Mouse (Mus musculus) stomach, embryonic 14.5 days (tissue): ENCODE results near the gene Alox12e. TPM values are rescaled to one million over a fixed set of nuclear protein-coding genes. Genes with fewer than 3 reads are reported as not detected.

Experiments used
- ATAC-seq: fragments of 200-750 bp; cut with Nextera tagmentation; 2 replicates; pipeline ENCODE4 v1.8.0; 2017; ENCODE audit warnings: low read depth, moderate TSS enrichment; ENCODE audit not compliant: insufficient number of reproducible peaks, insufficient read depth, low FRiP score
- H3K27ac ChIP-seq: fragments of 300-500 bp; sonication (generic); 2 replicates; pipeline ENCODE4 v1.5.1; 2014; ENCODE audit warnings: mild to moderate bottlenecking, low read length, moderate library complexity, mixed read lengths
- H3K27me3 ChIP-seq: fragments of 300-500 bp; sonication (generic); 2 replicates; pipeline ENCODE4 v1.6.1; 2014; ENCODE audit warnings: low read length, control low read depth, mixed read lengths; ENCODE audit not compliant: control insufficient read depth, insufficient read depth
- H3K36me3 ChIP-seq: fragments of 300-500 bp; sonication (generic); 2 replicates; pipeline ENCODE4 v1.6.1; 2014; ENCODE audit warnings: mild to moderate bottlenecking, control low read depth, low read length, moderate library complexity, mixed read lengths; ENCODE audit not compliant: control insufficient read depth, insufficient read depth
- H3K4me1 ChIP-seq: fragments of 300-500 bp; sonication (generic); 2 replicates; pipeline ENCODE4 v1.6.1; 2014; ENCODE audit warnings: low read length, control low read depth, mixed read lengths; ENCODE audit not compliant: control insufficient read depth, insufficient read depth
- H3K4me2 ChIP-seq: fragments of 300-500 bp; sonication (generic); replicated peaks from 2 replicates; pipeline ENCODE4 v1.6.1; 2014; ENCODE audit warnings: low read depth, low read length, control low read depth
- H3K4me3 ChIP-seq: fragments of 300-500 bp; sonication (generic); 2 replicates; pipeline ENCODE4 v1.5.1; 2014; ENCODE audit warnings: low read depth, low read length, control low read depth
- H3K9ac ChIP-seq: fragments of 300-500 bp; sonication (generic); replicated peaks from 2 replicates; pipeline ENCODE4 v1.6.1; 2014; ENCODE audit warnings: low read depth, mild to moderate bottlenecking, control low read depth, low read length, moderate library complexity, mixed read lengths
- H3K9me3 ChIP-seq: fragments of 300-500 bp; sonication (generic); 2 replicates; pipeline ENCODE4 v1.6.1; 2016; ENCODE audit warnings: low read depth, low read length, control low read depth; ENCODE audit not compliant: control insufficient read depth
- WGBS: fragments of 180-500 bp; shearing (Covaris S2); extraction: QIAGEN DNeasy Blood & Tissue Kit; methylation state at CpG from one replicate; pipeline ENCODE4 v1.1.7; 2014; 5-methylcytosine and 5-hydroxymethylcytosine counted together
- polyA plus RNA-seq: library from polyadenylated mRNA; unstranded; fragments of >200 nt; fragmentation: Nextera tagmentation; extraction: Ambion mirVana; gene quantifications from 2 replicates; pipeline ENCODE4 v1.2.1, GENCODE M21; 2014

Gene Alox12e
- polyA plus RNA-seq, 1 experiment from 2014 or later = not detected

DNA sequence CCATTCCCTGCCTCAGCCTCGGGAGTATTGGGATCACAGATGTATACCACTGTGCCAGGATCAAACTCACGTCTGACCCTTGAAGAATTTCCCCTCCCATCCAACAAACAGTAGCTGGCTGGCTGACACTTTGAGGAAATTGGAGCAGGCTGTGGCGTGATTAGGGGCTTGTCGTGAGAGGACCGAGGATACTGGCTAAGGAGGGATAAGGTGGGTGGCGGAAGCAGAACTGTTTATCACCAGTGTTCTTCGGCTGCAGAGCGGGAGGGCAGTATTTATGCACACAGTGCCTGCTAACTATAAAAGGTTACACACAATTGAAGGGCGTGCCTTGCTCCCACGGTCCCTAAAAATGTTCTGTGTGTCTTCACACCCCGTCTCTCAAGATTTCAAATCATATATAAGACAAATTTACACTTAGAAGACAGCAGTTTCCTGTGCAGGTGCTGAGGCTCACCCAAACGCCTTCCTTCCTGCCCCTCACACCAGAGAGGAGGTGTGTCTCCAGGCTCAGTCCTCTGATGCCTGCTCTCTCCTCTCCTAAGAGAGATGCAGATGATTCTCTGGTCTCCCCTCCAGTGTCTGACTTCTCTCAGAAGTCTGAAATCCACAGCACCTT is 24.5 kb downstream of the Alox12e start:
- no peak for ATAC-seq
- no peaks in the 10 kb centered on the region for H3K27me3 ChIP-seq
- no peak overlapping the region for H3K27ac ChIP-seq
- H3K36me3 ChIP-seq = no peaks in the 10 kb centered on the region
- WGBS = 28% methylated on average over 12 of the region's 12 CpGs
- H3K4me3 ChIP-seq = no peak overlapping the region
- H3K4me1 ChIP-seq = no peaks in the 10 kb centered on the region
- no peak overlapping the region for H3K9ac ChIP-seq
- H3K4me2 ChIP-seq = no peak overlapping the region
- H3K9me3 ChIP-seq = no peaks in the 10 kb centered on the region

DNA sequence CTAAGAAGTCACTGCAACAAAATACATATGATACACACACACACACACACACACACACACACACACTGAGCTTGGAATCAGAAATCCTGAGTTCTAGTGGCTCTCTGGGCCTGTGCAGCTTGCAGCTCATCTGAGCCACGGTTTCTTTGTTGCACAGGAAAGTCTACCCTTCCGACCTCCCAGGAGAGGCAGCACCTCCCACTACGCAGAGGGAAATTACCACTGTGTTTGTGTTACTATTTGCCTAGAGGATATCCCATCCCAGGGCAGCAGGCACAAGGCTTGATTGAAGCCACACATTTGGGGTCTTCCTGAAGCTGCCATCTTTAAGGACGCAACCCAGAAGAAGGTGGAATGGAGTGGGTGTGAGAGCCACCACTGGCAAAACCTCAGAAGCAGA is 25.0 kb downstream of the Alox12e start:
- Histone ChIP-seq H3K36me3 (no peaks in the 10 kb centered on the region), H3K4me1 (no peaks in the 10 kb centered on the region), H3K9me3 (no peaks in the 10 kb centered on the region), H3K9ac (no peak overlapping the region), H3K27me3 (no peaks in the 10 kb centered on the region), H3K4me3 (no peak overlapping the region), H3K4me2 (no peak overlapping the region), H3K27ac (no peak overlapping the region)
- WGBS = 39% methylated on average over 4 of the region's 4 CpGs
- ATAC-seq = no peak

DNA sequence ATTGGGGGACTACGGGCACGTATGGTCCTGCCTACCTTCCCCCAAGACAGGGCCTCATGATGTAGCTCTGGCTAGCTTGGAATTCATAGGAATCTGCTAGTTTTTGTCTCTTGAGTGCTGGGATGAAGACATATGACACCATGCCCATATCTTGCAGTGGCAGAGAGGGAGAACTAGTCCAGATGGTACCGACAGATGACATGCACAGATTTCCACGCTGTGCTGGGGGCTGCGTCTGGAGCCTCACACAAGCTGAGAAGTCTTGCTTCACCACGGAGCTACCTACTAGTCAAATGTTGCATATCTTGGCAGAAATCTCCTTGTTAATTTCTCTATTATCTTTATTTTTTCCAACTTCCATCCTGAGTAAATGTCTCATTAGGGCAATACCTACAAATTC is 28.5 kb downstream of the Alox12e start:
- no peak for ATAC-seq
- Histone ChIP-seq H3K36me3 (no peaks in the 10 kb centered on the region), H3K4me2 (no peak overlapping the region), H3K27me3 (no peaks in the 10 kb centered on the region), H3K9me3 (no peaks in the 10 kb centered on the region), H3K4me1 (no peaks in the 10 kb centered on the region), H3K4me3 (no peak overlapping the region), H3K9ac (no peak overlapping the region), H3K27ac (no peak overlapping the region)
- WGBS = 90% methylated on average over 6 of the region's 6 CpGs

DNA sequence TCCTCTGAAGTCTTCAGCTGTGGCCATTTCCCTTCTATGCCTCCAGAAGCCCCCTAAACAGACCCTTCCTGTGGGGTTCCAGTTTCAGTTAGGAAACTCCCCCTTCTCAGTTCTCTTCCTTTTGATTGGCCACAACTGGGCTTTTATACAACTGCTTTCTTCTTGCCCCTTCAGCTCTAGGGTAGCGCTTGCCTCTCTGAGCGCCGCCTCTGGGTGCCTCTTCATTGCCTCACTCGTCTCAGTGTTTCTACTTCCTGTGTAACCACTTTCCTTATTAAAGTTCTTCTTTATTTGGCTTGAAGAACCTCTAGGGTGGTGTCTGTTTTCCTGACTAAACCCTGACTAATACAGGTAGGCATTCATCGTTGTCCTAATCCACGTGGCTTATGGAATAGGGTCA is 31.2 kb downstream of the Alox12e start:
- ATAC-seq = no peak

DNA sequence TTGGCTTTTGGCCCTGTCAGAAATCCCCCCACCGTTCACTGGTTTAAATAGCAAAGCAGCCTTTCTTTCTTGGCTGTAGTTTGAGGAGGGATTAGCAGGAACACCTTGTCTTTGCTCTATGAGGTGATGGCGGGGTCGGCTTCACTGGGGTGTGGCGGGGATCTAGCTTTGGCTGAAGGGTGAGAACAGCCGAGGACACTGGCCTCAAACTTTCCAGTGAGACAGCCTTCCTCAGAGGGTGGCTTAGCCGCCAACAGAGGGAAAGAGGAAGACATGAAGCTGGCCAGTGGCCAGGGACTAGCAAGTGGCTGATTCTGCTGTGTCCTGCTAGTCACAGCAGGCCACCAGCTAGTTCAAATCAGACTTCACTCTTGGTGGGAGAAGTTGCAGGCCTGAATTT is 33.2 kb downstream of the Alox12e start:
- WGBS = 25% methylated on average over 6 of the region's 6 CpGs
- Histone ChIP-seq H3K9me3 (no peaks in the 10 kb centered on the region), H3K4me2 (no peak overlapping the region), H3K27ac (peak overlapping the region; percentile 35), H3K27me3 (no peaks in the 10 kb centered on the region), H3K36me3 (no peaks in the 10 kb centered on the region), H3K4me1 (peaks cover 5% of the 10 kb centered on the region; the same call in 1 of the 2 replicates), H3K4me3 (no peak overlapping the region), H3K9ac (no peak overlapping the region)
- 0 out of 2 replicates have a peak, but pooled peaks have one; percentile 28 for ATAC-seq

More for the DNA sequence above, 31.2 kb downstream of the Alox12e start:
- Histone ChIP-seq H3K9ac (no peak overlapping the region), H3K27me3 (no peaks in the 10 kb centered on the region), H3K36me3 (no peaks in the 10 kb centered on the region), H3K27ac (no peak overlapping the region), H3K4me2 (no peak overlapping the region), H3K4me3 (no peak overlapping the region), H3K4me1 (no peaks in the 10 kb centered on the region), H3K9me3 (no peaks in the 10 kb centered on the region)
- WGBS = 87% methylated on average over 6 of the region's 6 CpGs

DNA sequence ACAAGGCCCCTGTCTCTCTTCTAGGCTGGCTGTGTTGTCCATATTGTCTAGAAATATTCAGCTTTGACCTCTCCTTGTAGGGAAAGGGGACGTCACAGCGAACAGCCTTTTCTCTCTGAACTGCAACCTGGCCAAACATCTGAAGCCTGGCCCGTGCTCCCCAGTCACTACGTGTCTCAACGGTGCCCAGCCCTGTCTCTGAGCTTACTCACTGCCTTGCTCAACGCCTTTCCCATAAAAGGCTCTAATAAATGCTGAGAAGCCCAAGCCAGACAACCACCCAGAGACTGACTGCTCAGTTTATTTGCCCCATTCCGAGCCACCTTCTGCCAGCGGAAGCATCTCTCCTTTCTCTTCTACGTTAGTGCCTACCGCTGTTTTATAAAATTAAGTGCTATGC is 34.3 kb downstream of the Alox12e start:
- Histone ChIP-seq H3K4me2 (no peak overlapping the region), H3K27ac (0 out of 2 replicates have a peak overlapping the region, but pooled peaks have one; percentile 23), H3K4me1 (peaks cover 8% of the 10 kb centered on the region; the same call in 1 of the 2 replicates), H3K9ac (no peak overlapping the region), H3K9me3 (no peaks in the 10 kb centered on the region), H3K4me3 (no peak overlapping the region), H3K36me3 (no peaks in the 10 kb centered on the region), H3K27me3 (no peaks in the 10 kb centered on the region)
- 74% methylated on average over 10 of the region's 10 CpGs for WGBS
- no peak for ATAC-seq

DNA sequence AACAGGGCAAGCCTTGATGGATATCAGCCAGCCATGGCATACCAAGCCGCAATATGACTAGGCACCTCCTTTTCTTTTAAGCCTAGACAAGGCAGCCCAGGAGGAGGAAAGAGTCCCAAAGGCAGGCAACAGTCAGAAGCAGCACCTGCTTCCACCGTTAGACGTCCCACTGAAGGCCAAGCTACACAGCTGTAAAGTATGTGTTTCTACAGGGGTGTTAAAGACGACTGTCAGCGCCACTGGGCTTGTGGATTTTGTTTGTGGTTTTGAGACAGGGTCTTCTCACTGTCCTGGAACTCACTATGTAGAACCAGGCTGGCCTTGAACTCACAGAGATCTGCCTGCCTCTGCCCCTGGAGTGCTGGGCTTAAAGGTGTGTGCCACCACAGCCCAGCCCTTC is 36.7 kb downstream of the Alox12e start:
- H3K4me3 ChIP-seq = no peak overlapping the region
- H3K4me2 ChIP-seq = no peak overlapping the region
- no peaks in the 10 kb centered on the region for H3K27me3 ChIP-seq
- no peak for ATAC-seq
- no peaks in the 10 kb centered on the region for H3K36me3 ChIP-seq
- no peaks in the 10 kb centered on the region for H3K9me3 ChIP-seq
- no peak overlapping the region for H3K9ac ChIP-seq
- no peak overlapping the region for H3K27ac ChIP-seq
- peaks cover 8% of the 10 kb centered on the region; the same call in 1 of the 2 replicates for H3K4me1 ChIP-seq
- 73% methylated on average over 5 of the region's 5 CpGs for WGBS

DNA sequence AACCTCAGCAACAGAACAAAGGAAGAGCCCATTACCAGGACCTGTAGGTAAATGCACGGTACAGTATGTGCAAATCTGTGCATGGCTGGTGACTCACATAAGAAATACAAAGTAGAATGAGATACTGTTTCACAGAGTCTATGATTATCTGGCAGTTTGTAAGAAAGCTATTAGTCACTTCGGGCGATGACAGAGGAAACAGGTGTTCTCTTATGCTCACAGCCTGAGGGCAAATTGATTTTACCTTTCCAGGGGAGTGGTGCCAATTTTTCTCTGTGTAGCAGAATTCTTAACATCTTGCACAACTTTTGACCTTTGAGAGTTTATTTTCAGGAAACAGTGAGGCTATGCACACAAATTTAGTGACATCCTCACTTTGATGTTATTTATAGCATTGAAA is 37.7 kb downstream of the Alox12e start:
- Histone ChIP-seq H3K4me1 (peaks cover 13% of the 10 kb centered on the region; the same call in 1 of the 2 replicates), H3K9ac (no peak overlapping the region), H3K27ac (peak overlapping the region; percentile 39; the same call in 1 of the 2 replicates), H3K4me3 (no peak overlapping the region), H3K4me2 (no peak overlapping the region), H3K36me3 (no peaks in the 10 kb centered on the region), H3K9me3 (no peaks in the 10 kb centered on the region), H3K27me3 (no peaks in the 10 kb centered on the region)
- 54% methylated on average over 3 of the region's 3 CpGs for WGBS
- ATAC-seq = no peak

DNA sequence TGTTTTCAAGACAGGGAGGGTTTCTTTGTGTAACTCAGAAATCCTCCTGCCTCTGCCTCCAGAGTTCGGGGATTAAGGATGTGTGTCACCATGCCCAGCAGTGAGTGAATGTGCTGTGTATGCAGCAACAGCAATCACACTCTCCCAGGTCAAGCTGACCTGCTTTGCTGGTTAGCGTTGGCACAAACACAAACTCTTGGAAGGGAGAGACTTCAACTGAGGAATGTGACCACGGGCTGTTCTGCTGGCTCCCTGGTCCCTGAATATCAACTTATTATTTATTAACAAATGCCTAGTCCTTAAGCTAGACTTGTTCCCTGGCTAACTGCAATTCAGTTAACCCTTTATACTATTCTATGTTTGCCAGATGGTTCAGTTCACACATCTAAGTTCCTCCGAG is 38.8 kb downstream of the Alox12e start:
- Histone ChIP-seq H3K9ac (no peak overlapping the region), H3K4me2 (no peak overlapping the region), H3K4me1 (peaks cover 13% of the 10 kb centered on the region; the same call in 1 of the 2 replicates), H3K4me3 (no peak overlapping the region), H3K27ac (no peak overlapping the region), H3K27me3 (no peaks in the 10 kb centered on the region), H3K9me3 (no peaks in the 10 kb centered on the region), H3K36me3 (no peaks in the 10 kb centered on the region)
- ATAC-seq = no peak
- WGBS = 68% methylated on average over 4 of the region's 4 CpGs
